Mouse (Mus musculus): ENCODE measurements around the gene Cacna1a. TPM values are rescaled to one million over a fixed set of nuclear protein-coding genes. Genes with fewer than 3 reads are reported as not detected.

The Cacna1a gene
- polyA plus RNA-seq, 1 experiment from 2014 or later: 6.7 TPM

GRCm38 (mm10) chr8:84356482-84356881 lies 31.8 kb upstream of the Cacna1a start:
- no peaks in the 10 kb centered on the region for H3K36me3 ChIP-seq (ENCODE audit: control insufficient read depth, insufficient read depth, low read length)
- no peaks in the 10 kb centered on the region for H3K27me3 ChIP-seq (ENCODE audit: control insufficient read depth, insufficient read depth, low read length)
- ATAC-seq (ENCODE audit: insufficient number of reproducible peaks, insufficient read depth, low FRiP score, low read depth): no peak
- no peak overlapping the region for H3K27ac ChIP-seq (ENCODE audit: low read length)
- H3K4me3 ChIP-seq (ENCODE audit: low read depth, low read length): no peak overlapping the region
- 43% methylated on average over 11 of the region's 11 CpGs for WGBS
- no peaks in the 10 kb centered on the region for H3K4me1 ChIP-seq (ENCODE audit: control insufficient read depth, insufficient read depth, low read length)
- H3K9ac ChIP-seq (replicated peaks; ENCODE audit: low read depth, low read length): no peak overlapping the region
- no peak overlapping the region for H3K4me2 ChIP-seq (replicated peaks; ENCODE audit: low read depth, low read length)
- no peaks in the 10 kb centered on the region for H3K9me3 ChIP-seq (ENCODE audit: control insufficient read depth, low read depth, low read length)

- H3K27me3 ChIP-seq (ENCODE audit: control insufficient read depth, insufficient read depth, low read length): no peaks in the 10 kb centered on the region
- no peak overlapping the region for H3K4me2 ChIP-seq (replicated peaks; ENCODE audit: low read depth, low read length)
- no peaks in the 10 kb centered on the region for H3K36me3 ChIP-seq (ENCODE audit: control insufficient read depth, insufficient read depth, low read length)
- WGBS: 25% methylated on average over 20 of the region's 20 CpGs
- no peaks in the 10 kb centered on the region for H3K4me1 ChIP-seq (ENCODE audit: control insufficient read depth, insufficient read depth, low read length)
- no peak overlapping the region for H3K27ac ChIP-seq (ENCODE audit: low read length)
- H3K9ac ChIP-seq (replicated peaks; ENCODE audit: low read depth, low read length): no peak overlapping the region
- no peaks in the 10 kb centered on the region for H3K9me3 ChIP-seq (ENCODE audit: control insufficient read depth, low read depth, low read length)
- H3K4me3 ChIP-seq (ENCODE audit: low read depth, low read length): no peak overlapping the region
- peak; percentile 62; the same call in 1 of the 2 replicates for ATAC-seq (ENCODE audit: insufficient number of reproducible peaks, insufficient read depth, low FRiP score, low read depth)
Observed at GRCm38 (mm10) chr8:84357631-84358371, 30.4 kb upstream of the Cacna1a start.

- ATAC-seq (ENCODE audit: insufficient number of reproducible peaks, insufficient read depth, low FRiP score, low read depth): no peak
- Histone ChIP-seq H3K9me3 (ENCODE audit: control insufficient read depth, low read depth, low read length) (no peaks in the 10 kb centered on the region), H3K4me2 (replicated peaks; ENCODE audit: low read depth, low read length) (no peak overlapping the region), H3K4me1 (ENCODE audit: control insufficient read depth, insufficient read depth, low read length) (no peaks in the 10 kb centered on the region), H3K27me3 (ENCODE audit: control insufficient read depth, insufficient read depth, low read length) (no peaks in the 10 kb centered on the region), H3K36me3 (ENCODE audit: control insufficient read depth, insufficient read depth, low read length) (no peaks in the 10 kb centered on the region), H3K9ac (replicated peaks; ENCODE audit: low read depth, low read length) (no peak overlapping the region), H3K4me3 (ENCODE audit: low read depth, low read length) (no peak overlapping the region), H3K27ac (ENCODE audit: low read length) (no peak overlapping the region)
- 15% methylated on average over 23 of the region's 23 CpGs for WGBS
Observed at GRCm38 (mm10) chr8:84363428-84364134, 24.7 kb upstream of the Cacna1a start.

GRCm38 (mm10) chr8:84365197-84365596 lies 23.0 kb upstream of the Cacna1a start:
- Histone ChIP-seq H3K27ac (ENCODE audit: low read length) (no peak overlapping the region), H3K9ac (replicated peaks; ENCODE audit: low read depth, low read length) (no peak overlapping the region), H3K27me3 (ENCODE audit: control insufficient read depth, insufficient read depth, low read length) (no peaks in the 10 kb centered on the region), H3K4me3 (ENCODE audit: low read depth, low read length) (no peak overlapping the region), H3K9me3 (ENCODE audit: control insufficient read depth, low read depth, low read length) (no peaks in the 10 kb centered on the region), H3K36me3 (ENCODE audit: control insufficient read depth, insufficient read depth, low read length) (no peaks in the 10 kb centered on the region), H3K4me2 (replicated peaks; ENCODE audit: low read depth, low read length) (no peak overlapping the region), H3K4me1 (ENCODE audit: control insufficient read depth, insufficient read depth, low read length) (no peaks in the 10 kb centered on the region)
- ATAC-seq (ENCODE audit: insufficient number of reproducible peaks, insufficient read depth, low FRiP score, low read depth): no peak
- WGBS: 84% methylated on average over 1 of the region's 1 CpGs

- ATAC-seq (ENCODE audit: insufficient number of reproducible peaks, insufficient read depth, low FRiP score, low read depth): peak; percentile 33; the same call in 1 of the 2 replicates
Observed at GRCm38 (mm10) chr8:84370972-84371371, 17.3 kb upstream of the Cacna1a start.

GRCm38 (mm10) chr8:84375038-84375437 lies 13.2 kb upstream of the Cacna1a start:
- H3K9me3 ChIP-seq (ENCODE audit: control insufficient read depth, low read depth, low read length): no peaks in the 10 kb centered on the region
- no peak overlapping the region for H3K4me3 ChIP-seq (ENCODE audit: low read depth, low read length)
- no peak overlapping the region for H3K4me2 ChIP-seq (replicated peaks; ENCODE audit: low read depth, low read length)
- no peak overlapping the region for H3K9ac ChIP-seq (replicated peaks; ENCODE audit: low read depth, low read length)
- WGBS: 42% methylated on average over 5 of the region's 5 CpGs
- ATAC-seq (ENCODE audit: insufficient number of reproducible peaks, insufficient read depth, low FRiP score, low read depth): no peak
- H3K36me3 ChIP-seq (ENCODE audit: control insufficient read depth, insufficient read depth, low read length): no peaks in the 10 kb centered on the region
- no peaks in the 10 kb centered on the region for H3K4me1 ChIP-seq (ENCODE audit: control insufficient read depth, insufficient read depth, low read length)
- no peaks in the 10 kb centered on the region for H3K27me3 ChIP-seq (ENCODE audit: control insufficient read depth, insufficient read depth, low read length)
- H3K27ac ChIP-seq (ENCODE audit: low read length): no peak overlapping the region

More at GRCm38 (mm10) chr8:84370972-84371371, 17.3 kb upstream of the Cacna1a start:
- no peak overlapping the region for H3K4me3 ChIP-seq (ENCODE audit: low read depth, low read length)
- H3K4me1 ChIP-seq (ENCODE audit: control insufficient read depth, insufficient read depth, low read length): no peaks in the 10 kb centered on the region
- no peaks in the 10 kb centered on the region for H3K9me3 ChIP-seq (ENCODE audit: control insufficient read depth, low read depth, low read length)
- 65% methylated on average over 4 of the region's 4 CpGs for WGBS
- no peaks in the 10 kb centered on the region for H3K27me3 ChIP-seq (ENCODE audit: control insufficient read depth, insufficient read depth, low read length)
- H3K4me2 ChIP-seq (replicated peaks; ENCODE audit: low read depth, low read length): no peak overlapping the region
- H3K9ac ChIP-seq (replicated peaks; ENCODE audit: low read depth, low read length): no peak overlapping the region
- no peak overlapping the region for H3K27ac ChIP-seq (ENCODE audit: low read length)
- H3K36me3 ChIP-seq (ENCODE audit: control insufficient read depth, insufficient read depth, low read length): no peaks in the 10 kb centered on the region

- no peak overlapping the region for H3K27ac ChIP-seq (ENCODE audit: low read length)
- no peaks in the 10 kb centered on the region for H3K36me3 ChIP-seq (ENCODE audit: control insufficient read depth, insufficient read depth, low read length)
- no peak for ATAC-seq (ENCODE audit: insufficient number of reproducible peaks, insufficient read depth, low FRiP score, low read depth)
- no peaks in the 10 kb centered on the region for H3K4me1 ChIP-seq (ENCODE audit: control insufficient read depth, insufficient read depth, low read length)
- no peak overlapping the region for H3K4me3 ChIP-seq (ENCODE audit: low read depth, low read length)
- no peaks in the 10 kb centered on the region for H3K27me3 ChIP-seq (ENCODE audit: control insufficient read depth, insufficient read depth, low read length)
- H3K9ac ChIP-seq (replicated peaks; ENCODE audit: low read depth, low read length): no peak overlapping the region
- no peaks in the 10 kb centered on the region for H3K9me3 ChIP-seq (ENCODE audit: control insufficient read depth, low read depth, low read length)
- no peak overlapping the region for H3K4me2 ChIP-seq (replicated peaks; ENCODE audit: low read depth, low read length)
- WGBS: 76% methylated on average over 5 of the region's 5 CpGs
Observed at GRCm38 (mm10) chr8:84375803-84376202, 12.4 kb upstream of the Cacna1a start.

GRCm38 (mm10) chr8:84376564-84376963 lies 11.7 kb upstream of the Cacna1a start:
- Histone ChIP-seq H3K4me3 (ENCODE audit: low read depth, low read length) (no peak overlapping the region), H3K4me2 (replicated peaks; ENCODE audit: low read depth, low read length) (no peak overlapping the region), H3K9me3 (ENCODE audit: control insufficient read depth, low read depth, low read length) (no peaks in the 10 kb centered on the region), H3K27me3 (ENCODE audit: control insufficient read depth, insufficient read depth, low read length) (no peaks in the 10 kb centered on the region), H3K9ac (replicated peaks; ENCODE audit: low read depth, low read length) (no peak overlapping the region), H3K27ac (ENCODE audit: low read length) (no peak overlapping the region), H3K36me3 (ENCODE audit: control insufficient read depth, insufficient read depth, low read length) (no peaks in the 10 kb centered on the region), H3K4me1 (ENCODE audit: control insufficient read depth, insufficient read depth, low read length) (no peaks in the 10 kb centered on the region)
- WGBS: 74% methylated on average over 6 of the region's 6 CpGs
- no peak for ATAC-seq (ENCODE audit: insufficient number of reproducible peaks, insufficient read depth, low FRiP score, low read depth)
